Mouse (Mus musculus) liver, embryonic 14.5 days (tissue): ENCODE measurements around the gene Mtus2. TPM values are rescaled to one million over a fixed set of nuclear protein-coding genes. Genes with fewer than 3 reads are reported as not detected.

ENCODE experiments used
- ATAC-seq: fragments of 200-750 bp; cut with Nextera tagmentation; 2 replicates; pipeline ENCODE4 v1.8.0; 2017; ENCODE audit warnings: moderate number of reproducible peaks, mild to moderate bottlenecking, moderate library complexity; ENCODE audit not compliant: insufficient read depth
- DNase-seq, 3 experiments: peaks; one replicate each; pipeline ENCODE4 v3.0.0-alpha.2; 2012 to 2013; ENCODE audit warnings: low read depth in 3 of 3, low spot score in 3 of 3
- H3K27ac ChIP-seq: fragments of 300-500 bp; sonication (generic); 2 replicates; pipeline ENCODE4 v1.5.1; 2014; ENCODE audit warnings: moderate library complexity, mild to moderate bottlenecking, control low read depth, inconsistent platforms
- H3K27me3 ChIP-seq: fragments of 300-500 bp; sonication (generic); 2 replicates; pipeline ENCODE4 v1.6.1; 2014; ENCODE audit warnings: mild to moderate bottlenecking, low read length, moderate library complexity; ENCODE audit not compliant: control insufficient read depth, insufficient read depth
- H3K36me3 ChIP-seq: fragments of 300-500 bp; sonication (generic); replicated peaks from 2 replicates; pipeline ENCODE4 v1.6.1; 2014; ENCODE audit warnings: low read depth; ENCODE audit not compliant: control insufficient read depth, insufficient read depth
- H3K4me1 ChIP-seq, 2 experiments: fragments of 200-500 bp in 1 of 2; fragments of 300-500 bp in 1 of 2; sonication (generic) in 1 of 2; replicated peaks; 2 replicates each; pipeline ENCODE4 v1.6.1; 2012 to 2014; ENCODE audit warnings: antibody characterized with exemption in 1 of 2, inconsistent platforms in 1 of 2, low read length in 1 of 2; ENCODE audit not compliant: control insufficient read depth in 2 of 2, insufficient read depth in 2 of 2
- H3K4me2 ChIP-seq: fragments of 300-500 bp; sonication (generic); 2 replicates; pipeline ENCODE4 v1.6.1; 2014; ENCODE audit warnings: low read depth, mild to moderate bottlenecking, control low read depth, moderate library complexity
- H3K4me3 ChIP-seq, 2 experiments: fragments of 200-500 bp in 1 of 2; fragments of 300-500 bp in 1 of 2; sonication (generic) in 1 of 2; 2 replicates each; pipeline ENCODE4 v1.5.1; 2012 to 2014; ENCODE audit warnings: low read depth in 2 of 2, low read length in 2 of 2, mild to moderate bottlenecking in 2 of 2, control low read depth in 1 of 2, inconsistent platforms in 1 of 2, moderate library complexity in 1 of 2; ENCODE audit not compliant: insufficient read depth in 1 of 2
- H3K9ac ChIP-seq: fragments of 300-500 bp; sonication (generic); replicated peaks from 2 replicates; pipeline ENCODE4 v1.6.1; 2014; ENCODE audit warnings: mild to moderate bottlenecking, control low read depth, moderate library complexity
- H3K9me3 ChIP-seq: fragments of 300-500 bp; sonication (generic); 2 replicates; pipeline ENCODE4 v1.6.1; 2016; ENCODE audit warnings: low read length, mixed read lengths; ENCODE audit not compliant: control insufficient read depth
- CTCF ChIP-seq: IDR thresholded peaks from 2 replicates; pipeline ENCODE4 v1.5.1; 2016; ENCODE audit warnings: antibody characterized with exemption, low read depth, control low read depth
- EP300 ChIP-seq: IDR thresholded peaks from 2 replicates; pipeline ENCODE4 v1.6.1; 2016; ENCODE audit warnings: antibody characterized with exemption, low read depth
- WGBS: fragments of 180-500 bp; shearing (Covaris S2); extraction: QIAGEN DNeasy Blood & Tissue Kit; methylation state at CpG from one replicate; pipeline ENCODE4 v1.1.7; 2014; ENCODE audit not compliant: insufficient replicate concordance; 5-methylcytosine and 5-hydroxymethylcytosine counted together
- polyA plus RNA-seq, 2 experiments: library from polyadenylated mRNA; depleted of rRNA in 1 of 2; stranded (reverse) in 1 of 2; unstranded in 1 of 2; fragments of >200 nt; fragmentation: Nextera tagmentation in 1 of 2; extraction: Ambion mirVana in 1 of 2; gene quantifications; 2 replicates each; pipeline versions ENCODE4 v1.2.1 to v1.2.3; 2012 to 2014

The Mtus2 gene
- polyA plus RNA-seq (2012; rRNA removed): 0.15 and 0.48 TPM in 2 replicates
- polyA plus RNA-seq (2014; fragmentation: Nextera tagmentation; extraction: Ambion mirVana): 0.80 and 1.2 TPM in 2 replicates

DNA sequence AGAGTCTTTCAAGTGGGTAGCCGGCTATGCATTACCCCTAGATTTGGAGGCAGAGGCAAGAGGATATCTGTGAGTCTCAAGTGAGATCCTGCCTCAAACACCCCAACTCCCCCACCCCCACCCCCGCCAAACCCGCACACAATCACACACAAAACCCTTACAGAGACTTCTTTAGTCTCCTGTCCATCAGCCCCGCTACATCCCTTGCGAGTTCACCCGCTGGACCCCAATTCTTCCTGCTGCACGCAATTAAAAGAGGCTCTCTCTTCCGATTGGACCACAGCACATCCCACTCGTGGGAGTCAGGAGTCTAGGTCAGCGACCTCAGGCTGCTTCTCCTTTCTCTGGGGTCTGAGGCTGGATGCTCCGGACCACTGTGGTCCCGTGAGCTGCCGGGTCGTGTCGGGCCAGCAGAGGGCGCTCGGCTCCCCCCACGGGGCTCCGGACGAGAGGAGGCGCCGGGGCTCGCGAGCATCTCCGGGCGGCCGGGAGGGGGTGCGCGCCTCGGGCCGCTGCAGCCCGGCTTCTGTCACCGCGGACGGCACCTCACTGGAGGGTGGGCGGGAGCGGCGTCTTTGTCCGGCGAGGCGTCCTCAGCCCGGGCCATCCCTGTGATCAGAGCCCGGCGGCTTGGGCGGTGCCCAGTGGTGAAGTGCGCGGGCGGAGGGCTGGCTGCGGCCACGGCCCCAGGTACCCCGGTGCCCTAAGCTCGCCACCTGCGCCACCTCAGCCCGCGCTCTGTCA, at the start of gene Mtus2:
TSS of gene Mtus2 (plus strand) at position 500 of the 744 bp plus-strand sequence.
- DNase-seq (peak in 1 of 3 experiments; percentile 0), ATAC-seq (peak; percentile 43; the same call in 1 of the 2 replicates)
- Histone ChIP-seq H3K4me3 (peak within 1 kb of the TSS; percentile 13 to 29; a peak in 3 of 4 replicates), H3K4me1 (no peaks in the 10 kb centered on the region), H3K4me2 (peak within 1 kb of the TSS; percentile 42), H3K27ac (no peak within 1 kb of the TSS), H3K9ac (no peak within 1 kb of the TSS), H3K9me3 (no peaks in the 10 kb centered on the region), H3K36me3 (no peaks in the 10 kb centered on the region), H3K27me3 (peaks cover 30% of the 10 kb centered on the region)
- TF ChIP-seq EP300 (no peak), CTCF (peak; percentile 74)
- under 1% methylated on average over 55 of the region's 55 CpGs for WGBS

DNA sequence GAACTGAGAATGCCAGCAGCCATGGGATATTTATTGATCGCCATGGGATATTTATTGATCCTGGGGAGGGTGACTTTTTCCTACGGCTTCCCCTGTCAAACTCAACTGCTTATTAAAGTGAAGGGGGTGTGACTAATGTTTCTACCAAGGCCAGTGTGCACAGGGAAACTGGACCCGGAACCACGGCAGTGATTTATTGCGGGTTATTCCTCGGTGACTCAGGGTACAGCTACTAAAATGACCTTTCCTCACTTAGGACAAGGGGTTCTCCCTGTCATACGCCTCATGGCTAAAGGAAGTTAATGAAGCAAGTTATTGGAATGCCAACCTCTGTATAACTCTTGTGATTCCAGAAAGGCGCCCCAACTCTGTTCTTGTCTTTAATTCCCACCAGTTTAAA, 49.3 kb upstream of the Mtus2 start:
- Histone ChIP-seq H3K4me3 (no peak overlapping the region), H3K9ac (no peak overlapping the region), H3K9me3 (no peaks in the 10 kb centered on the region), H3K27ac (no peak overlapping the region), H3K27me3 (no peaks in the 10 kb centered on the region), H3K4me2 (no peak overlapping the region), H3K4me1 (no peaks in the 10 kb centered on the region), H3K36me3 (no peaks in the 10 kb centered on the region)
- 73% methylated on average over 8 of the region's 8 CpGs for WGBS
- DNase-seq: no peak
- TF ChIP-seq CTCF: no peak
- no peak for TF ChIP-seq EP300
- ATAC-seq: no peak

DNA sequence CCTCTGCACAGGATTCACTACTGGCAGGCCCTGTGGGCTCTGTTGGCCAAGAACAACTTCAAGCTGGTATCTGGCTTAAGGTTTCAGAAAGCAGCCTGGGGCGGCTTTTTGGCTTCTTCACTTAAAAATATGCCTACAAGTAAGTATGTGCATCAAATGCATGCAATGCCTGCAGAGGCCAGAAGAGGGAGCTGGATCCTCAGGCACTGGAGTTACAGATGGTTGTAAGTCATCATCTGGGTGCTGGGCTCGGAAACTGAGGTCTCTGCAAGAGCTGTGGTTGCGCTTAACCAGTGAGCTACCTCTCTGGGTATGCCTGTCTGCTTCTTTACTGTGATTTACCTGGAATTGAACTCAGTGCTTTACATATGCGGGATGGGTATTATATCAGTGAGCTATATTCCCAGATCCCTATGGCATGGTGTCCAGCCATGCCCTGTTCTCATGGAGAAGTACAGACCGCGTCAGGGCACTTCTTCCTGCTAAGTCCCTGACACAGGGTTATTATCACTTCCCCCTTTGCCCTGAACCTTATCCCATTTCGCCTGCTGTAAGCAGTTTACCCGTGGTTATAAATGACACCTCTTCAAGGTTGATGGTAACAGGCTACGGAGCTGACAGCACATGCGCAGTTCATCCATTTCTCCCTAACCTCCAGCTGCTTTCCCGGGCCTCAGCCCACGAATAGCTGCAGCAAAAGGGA, 46.2 kb upstream of the Mtus2 start:
- Histone ChIP-seq H3K27me3 (no peaks in the 10 kb centered on the region), H3K36me3 (no peaks in the 10 kb centered on the region), H3K4me3 (no peak overlapping the region), H3K4me1 (0 out of 4 replicates have a peak, but pooled peaks cover 0 to 4% of the 10 kb centered on the region in 2 experiments), H3K27ac (no peak overlapping the region), H3K9me3 (no peaks in the 10 kb centered on the region), H3K9ac (no peak overlapping the region), H3K4me2 (no peak overlapping the region)
- 57% methylated on average over 12 of the region's 12 CpGs for WGBS
- ATAC-seq (no peak), DNase-seq (no peak)
- no peak for TF ChIP-seq EP300
- TF ChIP-seq CTCF: peak; percentile 56

DNA sequence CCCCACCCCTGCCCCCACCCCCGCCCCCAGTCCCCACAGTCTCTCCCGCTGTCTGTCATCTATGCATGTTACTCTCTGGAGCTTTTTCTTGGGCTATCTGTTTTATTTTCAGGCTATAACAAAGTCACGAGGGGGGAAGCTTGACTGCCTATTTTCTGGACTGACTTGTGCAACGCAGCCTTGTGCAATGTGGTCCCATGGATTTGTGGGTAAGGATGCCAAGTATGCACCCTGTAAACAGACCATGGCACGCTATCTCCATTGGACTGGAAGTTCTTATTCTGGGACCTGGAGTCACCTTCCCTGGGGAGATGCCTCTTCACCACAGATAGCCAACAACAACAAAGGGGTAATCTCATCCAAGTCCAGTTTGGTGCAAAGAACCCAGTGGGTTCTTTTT, 45.4 kb upstream of the Mtus2 start:
- no peak for DNase-seq
- no peak overlapping the region for H3K4me3 ChIP-seq
- no peak for ATAC-seq
- H3K4me2 ChIP-seq: no peak overlapping the region
- H3K9ac ChIP-seq: no peak overlapping the region
- no peaks in the 10 kb centered on the region for H3K36me3 ChIP-seq
- H3K27me3 ChIP-seq: no peaks in the 10 kb centered on the region
- H3K9me3 ChIP-seq: no peaks in the 10 kb centered on the region
- TF ChIP-seq EP300 (no peak), CTCF (no peak)
- H3K4me1 ChIP-seq: 0 out of 4 replicates have a peak, but pooled peaks cover 0 to 5% of the 10 kb centered on the region in 2 experiments
- no peak overlapping the region for H3K27ac ChIP-seq
- 60% methylated on average over 5 of the region's 5 CpGs for WGBS
